Mouse (Mus musculus): ENCODE results near the gene Pcbp3.

The Pcbp3 gene

GRCm38 (mm10) chr10:76731621-76732239, 230.0 kb downstream of the Pcbp3 start:
- no peak for DNase-seq (ENCODE audit: low spot score in 2 of 2)

- peak; percentile 61 to 77 for DNase-seq (ENCODE audit: low spot score in 2 of 2)
Measured at GRCm38 (mm10) chr10:76729631-76730620, 231.8 kb downstream of the Pcbp3 start.

DNA sequence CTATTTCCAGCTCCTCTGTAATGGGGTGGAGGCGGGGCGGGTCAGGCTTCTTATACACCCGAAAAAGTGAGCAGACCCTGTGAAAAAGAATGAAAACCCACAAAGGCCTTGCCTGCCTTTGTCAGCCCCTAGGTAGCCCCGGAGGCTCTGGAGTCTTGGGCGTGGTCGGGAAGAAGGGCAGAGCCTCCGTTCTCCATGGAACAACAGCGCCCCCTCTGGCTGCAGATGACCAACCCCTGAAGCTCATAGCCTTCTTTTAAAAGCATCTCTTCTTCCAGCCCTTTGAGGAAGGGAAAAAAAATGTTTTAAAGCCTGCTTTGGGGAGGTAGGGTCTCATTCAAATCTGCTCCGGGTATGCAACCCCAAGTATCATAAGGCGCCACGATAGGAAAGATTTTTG, 233.3 kb downstream of the Pcbp3 start:
- peak; percentile 54 to 62 for DNase-seq (ENCODE audit: low spot score in 2 of 2)

DNA sequence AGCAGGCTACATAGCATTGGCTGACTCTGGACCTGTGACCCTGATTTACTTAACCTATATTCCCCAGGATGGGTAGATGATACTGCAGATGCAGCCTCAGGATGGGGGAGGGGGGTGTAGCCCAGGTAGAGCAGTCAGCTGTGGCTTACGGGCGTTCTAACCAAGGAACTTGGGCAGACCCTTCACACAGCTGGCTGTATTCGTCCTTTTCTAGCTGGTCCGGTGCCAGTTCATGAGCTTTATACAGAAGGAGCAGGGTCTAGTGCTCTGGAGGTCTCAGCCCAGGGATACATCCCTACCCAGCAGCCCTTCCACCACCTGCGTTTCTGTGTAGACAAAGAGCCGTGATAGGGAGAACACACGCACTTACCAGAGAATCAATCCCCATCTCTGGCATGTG, 234.4 kb downstream of the Pcbp3 start:
- no peak for DNase-seq (ENCODE audit: low spot score in 2 of 2)

DNA sequence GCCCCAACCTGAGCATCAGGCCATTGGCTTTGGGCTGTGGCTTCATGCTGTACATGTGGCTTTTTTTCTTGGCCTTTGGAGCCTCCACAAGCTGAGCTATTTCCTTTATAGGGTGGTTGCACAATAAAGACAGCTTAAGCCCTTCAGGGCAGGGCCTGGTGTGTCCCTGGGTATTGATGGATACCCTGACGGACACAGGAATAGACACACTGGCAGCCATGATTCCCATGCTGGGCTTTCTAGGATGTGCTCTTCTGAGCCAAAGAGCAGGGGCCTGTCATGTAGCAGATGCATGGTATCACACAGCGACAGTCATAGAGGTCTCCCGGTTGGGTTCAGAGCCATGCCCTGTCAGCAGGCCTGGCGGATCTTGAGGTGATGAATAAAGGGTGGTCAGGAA, 234.8 kb downstream of the Pcbp3 start:
- no peak for DNase-seq (ENCODE audit: low spot score in 2 of 2)

GRCm38 (mm10) chr10:76725682-76726285, 235.9 kb downstream of the Pcbp3 start, which contains the start of gene Col6a1:
Gene Col6a1 (minus strand): TSS chr10:76726168.
- DNase-seq (ENCODE audit: low spot score in 2 of 2): no peak

GRCm38 (mm10) chr10:76725097-76725496, 236.6 kb downstream of the Pcbp3 start:
- DNase-seq (ENCODE audit: low spot score in 2 of 2): no peak

- DNase-seq (ENCODE audit: low spot score in 2 of 2): no peak
Measured at GRCm38 (mm10) chr10:76724231-76724736, 237.4 kb downstream of the Pcbp3 start.

DNA sequence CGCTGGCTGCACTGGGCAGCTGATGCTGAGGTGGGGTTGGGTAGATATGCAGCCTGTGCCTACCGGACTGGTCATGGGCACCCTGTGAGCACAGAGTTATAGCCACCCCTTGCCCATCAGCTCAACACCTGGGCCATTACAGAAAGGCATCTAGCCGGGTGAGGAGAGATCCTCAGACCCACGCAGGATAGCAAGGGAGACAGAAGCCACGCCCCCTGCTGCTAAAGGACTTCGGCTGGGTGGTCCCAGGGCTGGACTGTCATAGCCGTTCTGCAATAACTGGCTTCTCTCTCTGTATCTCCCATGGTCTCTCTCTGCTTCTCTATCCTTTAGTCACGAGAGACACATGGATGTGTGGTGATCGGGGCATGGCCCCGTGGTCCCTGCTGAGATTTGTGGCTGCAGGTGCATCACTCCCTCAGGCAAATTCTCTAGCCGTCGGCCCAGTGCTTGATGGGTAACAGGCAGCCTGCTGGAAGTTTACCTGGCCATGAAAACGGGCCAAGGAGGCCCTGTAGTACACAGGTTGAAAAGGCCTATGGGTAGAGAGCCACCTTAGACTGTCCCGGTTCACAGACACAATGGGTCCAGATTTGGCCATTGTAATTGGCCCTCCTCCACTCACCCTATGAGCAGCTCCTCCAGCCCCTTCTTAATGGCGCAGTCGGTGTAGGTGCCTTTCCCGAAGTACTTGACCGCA, 238.8 kb downstream of the Pcbp3 start:
- DNase-seq (ENCODE audit: low spot score in 2 of 2): no peak

- no peak for DNase-seq (ENCODE audit: low spot score in 2 of 2)
Measured at GRCm38 (mm10) chr10:76721746-76722145, 239.9 kb downstream of the Pcbp3 start.

GRCm38 (mm10) chr10:76721216-76721615, 240.5 kb downstream of the Pcbp3 start:
- no peak for DNase-seq (ENCODE audit: low spot score in 2 of 2)

- no peak for DNase-seq (ENCODE audit: low spot score in 2 of 2)
Measured at GRCm38 (mm10) chr10:76717631-76718030, 244.1 kb downstream of the Pcbp3 start.

- no peak for DNase-seq (ENCODE audit: low spot score in 2 of 2)
Measured at GRCm38 (mm10) chr10:76717026-76717425, 244.7 kb downstream of the Pcbp3 start.

GRCm38 (mm10) chr10:76714303-76714702, 247.4 kb downstream of the Pcbp3 start:
- DNase-seq (ENCODE audit: low spot score in 2 of 2): peak in 1 of 2 experiments; percentile 13

DNA sequence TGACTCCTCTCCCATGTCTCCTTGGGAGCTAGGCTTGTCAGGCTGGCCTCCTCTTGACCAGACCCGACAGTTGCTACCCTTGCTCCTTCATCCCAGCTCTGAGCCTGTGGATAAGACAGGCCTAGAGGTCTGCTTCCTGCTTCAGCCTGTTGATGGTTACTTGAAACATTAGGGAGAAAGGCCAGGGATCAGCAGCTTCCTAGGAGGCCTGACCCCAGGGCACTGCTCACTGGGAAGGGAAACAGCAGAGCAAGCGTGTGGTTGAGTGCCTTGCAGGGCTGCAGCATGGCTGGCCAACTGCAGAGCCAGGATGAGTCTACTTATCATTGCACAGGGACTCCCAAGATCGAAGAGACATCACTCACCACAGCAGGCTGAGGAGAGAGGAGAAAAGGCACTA, 249.2 kb downstream of the Pcbp3 start:
- no peak for DNase-seq (ENCODE audit: low spot score in 2 of 2)
